Mouse (Mus musculus) neutrophil, adult 65 days (primary cell): ENCODE measurements around the gene Tesc. TPM values are rescaled to one million over a fixed set of nuclear protein-coding genes. Genes with fewer than 3 reads are reported as not detected.

Experiments used
- total RNA-seq: library from RNA; stranded (reverse); gene quantifications from 2 replicates; pipeline ENCODE4 v1.2.4, GENCODE M21; 2023

Tesc gene
- 11.7 and 20.1 TPM in 2 replicates for total RNA-seq

DNA sequence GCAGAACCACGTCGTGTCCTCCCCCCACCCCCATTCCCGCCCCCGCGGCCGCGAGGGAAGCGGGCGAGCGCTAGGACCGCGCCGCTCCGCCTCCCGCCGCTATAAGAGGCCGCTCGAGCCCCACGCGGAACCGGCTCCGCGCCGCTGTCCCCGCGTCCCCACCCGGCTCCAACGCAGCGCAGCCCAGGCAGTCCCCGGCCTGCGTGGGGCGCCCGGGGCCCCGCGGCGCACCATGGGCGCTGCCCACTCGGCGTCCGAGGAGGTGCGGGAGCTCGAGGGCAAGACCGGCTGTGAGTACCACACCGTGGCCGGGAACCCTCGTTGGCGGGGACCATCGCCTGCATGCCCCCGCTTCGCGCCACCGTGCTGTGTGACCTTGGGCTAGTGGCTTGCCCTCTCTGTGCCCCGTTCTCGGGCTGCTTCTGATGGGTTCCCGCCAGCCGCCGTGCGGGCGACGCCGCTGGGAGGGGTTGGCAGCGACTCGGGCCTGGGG lies at the start of gene Tesc:
Gene Tesc (plus strand): TSS at position 46 of the 493 bp plus-strand sequence.

Other genes with a start within 250 kb of the Tesc start
- not detected in 2 replicates for gene Nos1, start 246.7 kb upstream of the Tesc start, total RNA-seq
- gene Fbxo21, start 51.0 kb upstream of the Tesc start, total RNA-seq: 3.5 and 5.9 TPM in 2 replicates
- gene Fbxw8, start 127.7 kb downstream of the Tesc start, total RNA-seq: 13.0 and 20.9 TPM in 2 replicates
- not detected in 2 replicates for gene Hrk, start 136.9 kb downstream of the Tesc start, total RNA-seq
- 0.63 TPM in 1 of 2 replicates, not detected in the other for gene Rnft2, start 217.4 kb downstream of the Tesc start, total RNA-seq
- 8.3 and 8.6 TPM in 2 replicates for gene 2410131K14Rik, start 217.5 kb downstream of the Tesc start, total RNA-seq